Comparison of ENCODE assay signal across 18 mouse cellular contexts in the genomic region with DNA sequence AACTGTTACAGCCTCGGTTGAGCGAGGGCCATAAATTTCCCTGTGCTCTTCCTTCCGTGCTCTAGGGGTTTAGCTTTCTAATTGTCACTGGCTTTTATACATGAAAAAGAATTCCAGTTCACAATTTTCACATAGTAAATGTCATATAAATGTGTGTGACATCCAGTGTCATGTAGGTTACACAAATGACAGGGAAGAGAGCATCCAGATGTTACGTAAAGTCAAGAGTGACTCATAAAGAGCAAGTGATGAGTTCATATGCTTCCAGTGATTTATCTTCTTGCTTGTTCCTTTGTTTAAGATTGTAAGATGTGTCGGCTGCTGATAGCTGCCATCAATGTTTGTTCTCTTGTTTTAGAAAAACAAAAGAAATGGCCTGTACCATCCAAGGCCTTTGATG.
"Had no signal": no experiment of that assay in that cellular context is flagged by ENCODE, and none has a peak within 500 bp of the region (broad histone marks: within the 10 kb centered on the region; RNA-seq: fewer than 3 reads in every experiment).

No protein-coding gene starts in this region.

- H3K9ac ChIP-seq: liver, embryonic 12.5 days; liver, embryonic 14.5 days; lung, embryonic 14.5 days; midbrain, embryonic 13.5 days; midbrain, embryonic 15.5 days; neural tube, embryonic 12.5 days; stomach, embryonic 15.5 days had no signal

- ATAC-seq: liver, embryonic 12.5 days; midbrain, embryonic 13.5 days; midbrain, embryonic 15.5 days had no signal

- H3K9me3 ChIP-seq: liver, embryonic 12.5 days; megakaryocyte, embryonic 14.5 days; midbrain, embryonic 10.5 days; midbrain, embryonic 13.5 days; midbrain, embryonic 15.5 days; neural tube, embryonic 12.5 days; stomach, embryonic 15.5 days had no signal

- H3K27me3 ChIP-seq: liver, embryonic 12.5 days; megakaryocyte, embryonic 14.5 days; midbrain, embryonic 13.5 days; midbrain, embryonic 15.5 days; neural tube, embryonic 12.5 days; stomach, embryonic 15.5 days had no signal

- H3K4me1 ChIP-seq: liver, embryonic 12.5 days; megakaryocyte, embryonic 14.5 days; midbrain, embryonic 10.5 days; midbrain, embryonic 13.5 days; stomach, embryonic 15.5 days had no signal

- H3K4me2 ChIP-seq: liver, embryonic 12.5 days; lung, embryonic 14.5 days; midbrain, embryonic 13.5 days; midbrain, embryonic 15.5 days; neural tube, embryonic 12.5 days; stomach, embryonic 15.5 days had no signal

- H3K27ac ChIP-seq: liver, embryonic 12.5 days; liver, embryonic 14.5 days; macrophage; midbrain, embryonic 10.5 days; midbrain, embryonic 13.5 days; midbrain, embryonic 15.5 days; neural tube, embryonic 12.5 days; stomach, embryonic 15.5 days; stomach, postnatal 0 days had no signal

- H3K4me3 ChIP-seq: liver, embryonic 12.5 days; megakaryocyte, embryonic 14.5 days; midbrain, embryonic 10.5 days; midbrain, embryonic 13.5 days; midbrain, embryonic 15.5 days; neural tube, embryonic 12.5 days; stomach, embryonic 15.5 days had no signal

- DNase-seq: lung, adult 18-20 months; lung, embryonic 14.5 days; lung, postnatal 10 days; lung, postnatal 36 days; right cerebral cortex, postnatal 14 days; thymus, adult 18-20 months; thymus, postnatal 14 days; thymus, postnatal 36 days had no signal

- H3K36me3 ChIP-seq: liver, embryonic 12.5 days; midbrain, embryonic 10.5 days; midbrain, embryonic 13.5 days; midbrain, embryonic 15.5 days; stomach, embryonic 15.5 days had no signal
